Mouse (Mus musculus) hindbrain, embryonic 13.5 days (tissue): ENCODE results near the gene Slc45a3. TPM values are rescaled to one million over a fixed set of nuclear protein-coding genes. Genes with fewer than 3 reads are reported as not detected.

ENCODE experiments used
- ATAC-seq: fragments of 200-750 bp; cut with Nextera tagmentation; 2 replicates; pipeline ENCODE4 v1.8.0; 2017; ENCODE audit warnings: moderate TSS enrichment; ENCODE audit not compliant: low FRiP score
- H3K27ac ChIP-seq: fragments of 300-500 bp; sonication (generic); 2 replicates; pipeline ENCODE4 v1.5.1; 2015; ENCODE audit warnings: inconsistent platforms, mild to moderate bottlenecking, moderate library complexity
- H3K27me3 ChIP-seq: fragments of 300-500 bp; sonication (generic); 2 replicates; pipeline ENCODE4 v1.6.1; 2015; ENCODE audit warnings: mild to moderate bottlenecking, inconsistent platforms
- H3K36me3 ChIP-seq: fragments of 300-500 bp; sonication (generic); 2 replicates; pipeline ENCODE4 v1.6.1; 2015; ENCODE audit warnings: mild to moderate bottlenecking, inconsistent platforms
- H3K4me1 ChIP-seq: fragments of 300-500 bp; sonication (generic); replicated peaks from 2 replicates; pipeline ENCODE4 v1.6.1; 2015; ENCODE audit warnings: inconsistent platforms
- H3K4me2 ChIP-seq: fragments of 300-500 bp; sonication (generic); 2 replicates; pipeline ENCODE4 v1.6.1; 2015; ENCODE audit warnings: inconsistent platforms, mild to moderate bottlenecking, moderate library complexity
- H3K4me3 ChIP-seq: fragments of 300-500 bp; sonication (generic); 2 replicates; pipeline ENCODE4 v1.5.1; 2015; ENCODE audit warnings: mild to moderate bottlenecking, inconsistent platforms
- H3K9ac ChIP-seq: fragments of 300-500 bp; sonication (generic); 2 replicates; pipeline ENCODE4 v1.6.1; 2015; ENCODE audit warnings: mild to moderate bottlenecking, inconsistent platforms
- H3K9me3 ChIP-seq: fragments of 300-500 bp; sonication (generic); 2 replicates; pipeline ENCODE4 v1.6.1; 2016; ENCODE audit warnings: inconsistent platforms
- WGBS: fragments of 180-500 bp; shearing (Covaris S2); methylation state at CpG from one replicate; pipeline ENCODE4 v1.1.7; 2015; 5-methylcytosine and 5-hydroxymethylcytosine counted together
- polyA plus RNA-seq: library from polyadenylated mRNA; unstranded; fragments of >200 nt; fragmentation: Nextera tagmentation; extraction: Ambion mirVana; gene quantifications from 2 replicates; pipeline ENCODE4 v1.2.1, GENCODE M21; 2015

Slc45a3 gene
- polyA plus RNA-seq, 1 experiment from 2014 or later = 1.8 TPM

- Histone ChIP-seq H3K4me1 (0 out of 2 replicates have a peak, but pooled peaks cover 2% of the 10 kb centered on the region), H3K4me3 (no peak overlapping the region), H3K27ac (no peak overlapping the region), H3K9me3 (no peaks in the 10 kb centered on the region), H3K27me3 (no peaks in the 10 kb centered on the region), H3K36me3 (no peaks in the 10 kb centered on the region), H3K9ac (no peak overlapping the region), H3K4me2 (no peak overlapping the region)
- WGBS = 25% methylated on average over 5 of the region's 5 CpGs
- ATAC-seq = peak; percentile 62; the same call in 1 of the 2 replicates
These were observed 20.1 kb downstream of the Slc45a3 start for GRCm38 (mm10) chr1:131982907-131983306.

GRCm38 (mm10) chr1:131983806-131984205 is 21.0 kb downstream of the Slc45a3 start:
- Histone ChIP-seq H3K27me3 (no peaks in the 10 kb centered on the region), H3K4me1 (0 out of 2 replicates have a peak, but pooled peaks cover 2% of the 10 kb centered on the region), H3K4me2 (no peak overlapping the region), H3K36me3 (no peaks in the 10 kb centered on the region), H3K27ac (no peak overlapping the region), H3K9me3 (no peaks in the 10 kb centered on the region), H3K4me3 (no peak overlapping the region), H3K9ac (no peak overlapping the region)
- 79% methylated on average over 2 of the region's 2 CpGs for WGBS
- no peak for ATAC-seq

GRCm38 (mm10) chr1:131987432-131987831 is 24.7 kb downstream of the Slc45a3 start:
- no peak overlapping the region for H3K4me2 ChIP-seq
- H3K9me3 ChIP-seq = no peaks in the 10 kb centered on the region
- H3K27ac ChIP-seq = no peak overlapping the region
- H3K9ac ChIP-seq = no peak overlapping the region
- no peak overlapping the region for H3K4me3 ChIP-seq
- WGBS = 76% methylated on average over 15 of the region's 15 CpGs
- H3K27me3 ChIP-seq = no peaks in the 10 kb centered on the region
- H3K4me1 ChIP-seq = no peaks in the 10 kb centered on the region
- H3K36me3 ChIP-seq = no peaks in the 10 kb centered on the region
- ATAC-seq = no peak

GRCm38 (mm10) chr1:131989476-131989875 is 26.7 kb downstream of the Slc45a3 start:
- Histone ChIP-seq H3K27me3 (no peaks in the 10 kb centered on the region), H3K36me3 (no peaks in the 10 kb centered on the region), H3K4me1 (no peaks in the 10 kb centered on the region), H3K9me3 (no peaks in the 10 kb centered on the region), H3K27ac (no peak overlapping the region), H3K9ac (no peak overlapping the region), H3K4me2 (no peak overlapping the region), H3K4me3 (no peak overlapping the region)
- ATAC-seq = no peak
- 74% methylated on average over 3 of the region's 4 CpGs for WGBS

- Histone ChIP-seq H3K4me2 (no peak overlapping the region), H3K4me1 (no peaks in the 10 kb centered on the region), H3K27ac (no peak overlapping the region), H3K9me3 (no peaks in the 10 kb centered on the region), H3K9ac (no peak overlapping the region), H3K27me3 (no peaks in the 10 kb centered on the region), H3K36me3 (no peaks in the 10 kb centered on the region), H3K4me3 (no peak overlapping the region)
- 95% methylated on average over 9 of the region's 9 CpGs for WGBS
- ATAC-seq = no peak
These were observed 27.5 kb downstream of the Slc45a3 start for GRCm38 (mm10) chr1:131990083-131990760.

GRCm38 (mm10) chr1:131992561-131993001 is 29.8 kb downstream of the Slc45a3 start:
- ATAC-seq = no peak
- Histone ChIP-seq H3K4me2 (no peak overlapping the region), H3K9me3 (no peaks in the 10 kb centered on the region), H3K27ac (no peak overlapping the region), H3K4me3 (no peak overlapping the region), H3K36me3 (no peaks in the 10 kb centered on the region), H3K4me1 (no peaks in the 10 kb centered on the region), H3K9ac (no peak overlapping the region), H3K27me3 (no peaks in the 10 kb centered on the region)
- WGBS = 87% methylated on average over 7 of the region's 7 CpGs

GRCm38 (mm10) chr1:131993169-131994040 is 30.6 kb downstream of the Slc45a3 start:
- no peak overlapping the region for H3K27ac ChIP-seq
- H3K27me3 ChIP-seq = no peaks in the 10 kb centered on the region
- H3K9ac ChIP-seq = no peak overlapping the region
- H3K9me3 ChIP-seq = no peaks in the 10 kb centered on the region
- no peak overlapping the region for H3K4me3 ChIP-seq
- 86% methylated on average over 12 of the region's 12 CpGs for WGBS
- ATAC-seq = no peak
- no peak overlapping the region for H3K4me2 ChIP-seq
- no peaks in the 10 kb centered on the region for H3K4me1 ChIP-seq
- no peaks in the 10 kb centered on the region for H3K36me3 ChIP-seq

GRCm38 (mm10) chr1:131995062-131995461 is 32.3 kb downstream of the Slc45a3 start:
- Histone ChIP-seq H3K9me3 (no peaks in the 10 kb centered on the region), H3K4me1 (no peaks in the 10 kb centered on the region), H3K27ac (no peak overlapping the region), H3K4me2 (no peak overlapping the region), H3K36me3 (no peaks in the 10 kb centered on the region), H3K4me3 (no peak overlapping the region), H3K9ac (no peak overlapping the region), H3K27me3 (no peaks in the 10 kb centered on the region)
- WGBS = 38% methylated on average over 4 of the region's 4 CpGs
- ATAC-seq = no peak

- Histone ChIP-seq H3K4me2 (no peak overlapping the region), H3K9me3 (no peaks in the 10 kb centered on the region)
These were observed 37.7 kb downstream of the Slc45a3 start for GRCm38 (mm10) chr1:132000506-132000905.

GRCm38 (mm10) chr1:132001880-132002330 is 39.1 kb downstream of the Slc45a3 start:
- Histone ChIP-seq H3K27ac (no peak overlapping the region), H3K9me3 (no peaks in the 10 kb centered on the region), H3K4me1 (peaks cover 5% of the 10 kb centered on the region; the same call in 1 of the 2 replicates), H3K4me2 (no peak overlapping the region), H3K4me3 (no peak overlapping the region), H3K36me3 (no peaks in the 10 kb centered on the region), H3K9ac (no peak overlapping the region), H3K27me3 (no peaks in the 10 kb centered on the region)
- no peak for ATAC-seq
- WGBS = 86% methylated on average over 4 of the region's 4 CpGs

More at GRCm38 (mm10) chr1:132000506-132000905, 37.7 kb downstream of the Slc45a3 start:
- no peak for ATAC-seq
- Histone ChIP-seq H3K9ac (no peak overlapping the region), H3K4me3 (no peak overlapping the region), H3K4me1 (no peaks in the 10 kb centered on the region), H3K27me3 (no peaks in the 10 kb centered on the region), H3K27ac (no peak overlapping the region), H3K36me3 (no peaks in the 10 kb centered on the region)

GRCm38 (mm10) chr1:132003111-132003510 is 40.3 kb downstream of the Slc45a3 start:
- H3K36me3 ChIP-seq = no peaks in the 10 kb centered on the region
- no peak overlapping the region for H3K4me2 ChIP-seq
- H3K4me3 ChIP-seq = no peak overlapping the region
- 79% methylated on average over 2 of the region's 2 CpGs for WGBS
- no peak overlapping the region for H3K9ac ChIP-seq
- ATAC-seq = no peak
- no peaks in the 10 kb centered on the region for H3K9me3 ChIP-seq
- H3K27me3 ChIP-seq = no peaks in the 10 kb centered on the region
- peaks cover 5% of the 10 kb centered on the region; the same call in 1 of the 2 replicates for H3K4me1 ChIP-seq
- H3K27ac ChIP-seq = no peak overlapping the region

- WGBS = 67% methylated on average over 1 of the region's 1 CpGs
- H3K4me2 ChIP-seq = no peak overlapping the region
- H3K4me3 ChIP-seq = no peak overlapping the region
- no peak overlapping the region for H3K9ac ChIP-seq
- no peak for ATAC-seq
- H3K9me3 ChIP-seq = no peaks in the 10 kb centered on the region
- H3K27me3 ChIP-seq = no peaks in the 10 kb centered on the region
- no peaks in the 10 kb centered on the region for H3K36me3 ChIP-seq
- H3K4me1 ChIP-seq = peaks cover 10% of the 10 kb centered on the region
- no peak overlapping the region for H3K27ac ChIP-seq
These were observed 41.0 kb downstream of the Slc45a3 start for GRCm38 (mm10) chr1:132003817-132004216.
